Mouse (Mus musculus) right cerebral cortex, postnatal 25 days (tissue): Measurements from ENCODE around the gene Gm28374.

Source experiments
- DNase-seq: peaks from one replicate; pipeline ENCODE4 v3.0.0; 2022

Gm28374 gene

GRCm38 (mm10) chr19:6084478-6085248, 2.6 kb upstream of the Gm28374 start, which contains the start of the genes Zfpl1 and Cdca5:
Gene Zfpl1 (minus strand): TSS chr19:6084956.
Gene Cdca5 (plus strand): TSS chr19:6084983.
- peak; percentile 95 for DNase-seq

- DNase-seq = no peak
Observed at GRCm38 (mm10) chr19:6079983-6080480, 2.0 kb downstream of the Gm28374 start, which contains the start of gene Tmem262. Gene Tmem262 (plus strand): TSS chr19:6080033.

- peak; percentile 86 for DNase-seq
Observed at GRCm38 (mm10) chr19:6076564-6077393, 5.3 kb downstream of the Gm28374 start, which contains the start of gene Vps51. Gene Vps51 (minus strand): TSS chr19:6077231.

DNA sequence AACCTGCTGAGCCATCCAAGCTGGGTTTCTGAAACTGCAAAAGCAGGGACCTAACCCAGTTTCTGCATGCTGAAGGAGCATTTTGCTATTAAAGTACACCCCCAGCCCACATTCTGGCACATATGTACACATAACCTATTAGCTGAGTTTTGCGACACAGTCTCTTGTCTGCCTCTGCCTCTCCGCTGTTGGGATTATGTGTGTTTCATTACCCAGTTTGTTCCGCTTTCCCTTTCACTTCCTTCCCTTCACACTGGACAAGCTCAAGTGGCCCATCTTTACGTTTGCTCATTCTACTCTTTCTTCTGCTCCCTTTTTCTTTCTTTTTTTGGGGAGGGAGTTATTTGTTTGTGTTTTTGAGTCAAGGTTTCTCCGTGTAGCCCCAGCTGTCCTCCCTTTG, 8.2 kb downstream of the Gm28374 start:
- DNase-seq = no peak

DNA sequence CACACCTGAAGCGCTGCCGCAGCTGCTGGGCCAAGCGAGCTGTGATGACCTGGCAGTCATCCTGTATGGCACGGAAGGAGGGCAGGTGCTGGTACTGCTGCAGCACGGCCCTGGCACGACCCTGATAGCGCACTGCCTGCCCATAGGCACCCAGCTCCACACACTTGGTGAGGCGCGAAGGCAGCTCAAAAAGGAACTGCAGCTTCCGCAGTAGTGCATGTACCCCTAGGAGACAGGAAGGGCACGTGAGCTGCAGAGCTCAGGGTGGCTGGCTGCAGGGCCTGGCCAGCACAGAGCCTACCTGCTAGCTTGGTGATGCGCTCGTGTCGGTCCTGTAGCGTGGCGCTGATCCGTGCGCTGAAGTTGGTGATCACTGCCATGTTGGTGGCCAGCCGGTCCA, 10.8 kb downstream of the Gm28374 start:
- DNase-seq = no peak

- no peak for DNase-seq
Observed at GRCm38 (mm10) chr19:6070571-6071250, 11.3 kb downstream of the Gm28374 start.

- DNase-seq = no peak
Observed at GRCm38 (mm10) chr19:6069851-6070250, 12.2 kb downstream of the Gm28374 start.

GRCm38 (mm10) chr19:6068951-6069350, 13.1 kb downstream of the Gm28374 start:
- no peak for DNase-seq

- DNase-seq = peak; percentile 86
Observed at GRCm38 (mm10) chr19:6067724-6068415, 14.2 kb downstream of the Gm28374 start, which contains the start of gene Tm7sf2. Gene Tm7sf2 (minus strand): TSS chr19:6068373.

DNA sequence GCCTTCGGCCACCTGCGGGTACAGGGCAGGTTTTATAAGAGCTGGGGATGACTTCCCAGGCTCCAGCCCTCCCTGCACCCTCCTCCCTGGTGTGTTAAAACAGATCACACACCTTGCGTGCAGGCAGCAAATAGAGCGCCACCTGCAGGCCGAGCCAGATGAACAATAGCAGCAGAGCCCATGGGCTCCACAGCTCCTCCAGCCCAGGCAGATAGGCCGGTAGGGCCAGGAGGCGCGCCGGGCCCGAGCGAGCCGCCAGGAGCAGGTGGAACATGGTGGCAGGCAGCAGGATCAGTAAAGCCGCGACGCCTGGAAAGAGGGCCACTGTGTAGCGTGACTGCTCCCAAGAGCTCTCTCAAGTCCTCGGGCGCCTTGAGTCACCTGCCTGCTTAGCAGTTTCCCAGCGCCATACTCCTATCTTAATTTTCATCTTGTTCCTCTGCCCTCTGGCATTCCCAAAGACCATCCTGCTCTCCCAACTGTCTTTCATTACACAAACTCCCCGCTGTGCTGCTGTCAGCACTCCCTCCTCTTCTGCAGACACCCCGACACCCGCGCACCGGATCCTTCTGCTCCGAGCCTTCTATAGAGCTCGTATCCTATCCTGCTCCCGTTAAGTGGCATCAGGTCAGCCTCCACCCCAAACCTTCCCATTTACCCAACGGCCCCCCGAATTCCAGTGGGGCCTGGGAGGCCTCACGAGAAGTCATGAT, 14.9 kb downstream of the Gm28374 start:
- peak; percentile 80 for DNase-seq

- no peak for DNase-seq
Observed at GRCm38 (mm10) chr19:6066571-6066970, 15.5 kb downstream of the Gm28374 start.

DNA sequence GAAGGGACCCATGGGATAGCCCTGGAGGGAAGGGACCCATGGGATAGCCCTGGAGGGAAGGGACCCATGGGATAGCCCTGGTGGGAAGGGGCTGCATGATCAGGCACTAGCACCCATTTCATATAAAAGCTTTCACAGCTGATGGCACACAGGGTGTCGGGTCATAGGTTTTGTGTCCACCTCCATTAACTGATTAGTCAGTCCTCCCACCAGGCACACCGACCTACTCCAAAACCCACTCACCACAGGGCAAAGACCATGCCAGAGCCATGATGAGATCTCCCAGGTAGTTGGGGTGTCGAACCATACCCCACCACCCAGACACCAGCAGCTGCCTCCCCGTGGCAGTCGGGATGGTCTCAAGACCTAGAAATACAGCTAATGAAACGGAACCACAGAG, 19.0 kb downstream of the Gm28374 start:
- DNase-seq = no peak

- DNase-seq = no peak
Observed at GRCm38 (mm10) chr19:6062418-6062817, 19.6 kb downstream of the Gm28374 start.

GRCm38 (mm10) chr19:6061641-6062302, 20.3 kb downstream of the Gm28374 start:
- DNase-seq = peak; percentile 54

DNA sequence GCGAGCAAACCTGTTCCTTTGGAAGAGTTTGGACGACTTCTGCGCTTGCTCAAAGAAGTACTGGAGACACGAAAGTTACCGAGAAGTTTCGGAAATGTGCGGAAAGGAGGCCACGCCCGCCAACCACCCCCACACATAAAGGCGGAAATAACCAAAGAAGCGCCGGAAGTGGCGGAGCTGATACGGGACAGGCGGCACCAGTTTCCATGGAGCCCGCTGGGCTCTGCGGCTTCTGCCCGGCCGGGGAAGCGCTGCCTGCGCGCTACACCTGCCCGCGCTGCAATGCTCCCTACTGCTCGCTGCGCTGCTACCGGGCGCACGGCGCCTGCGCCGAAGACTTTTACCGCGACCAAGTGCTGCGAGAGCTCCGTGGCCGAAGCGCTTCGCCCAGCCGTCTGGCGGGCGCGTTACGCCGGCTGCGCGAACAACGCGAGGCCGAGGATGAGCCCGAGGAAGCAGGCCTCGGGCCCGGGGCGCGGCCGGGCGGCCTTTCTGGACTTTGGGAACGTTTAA, 21.0 kb downstream of the Gm28374 start, which contains the start of gene Znhit2:
Gene Znhit2 (plus strand): TSS at position 172 of the 513 bp plus-strand sequence.
- DNase-seq = peak; percentile 92

GRCm38 (mm10) chr19:6058966-6059365, 23.1 kb downstream of the Gm28374 start:
- no peak for DNase-seq

DNA sequence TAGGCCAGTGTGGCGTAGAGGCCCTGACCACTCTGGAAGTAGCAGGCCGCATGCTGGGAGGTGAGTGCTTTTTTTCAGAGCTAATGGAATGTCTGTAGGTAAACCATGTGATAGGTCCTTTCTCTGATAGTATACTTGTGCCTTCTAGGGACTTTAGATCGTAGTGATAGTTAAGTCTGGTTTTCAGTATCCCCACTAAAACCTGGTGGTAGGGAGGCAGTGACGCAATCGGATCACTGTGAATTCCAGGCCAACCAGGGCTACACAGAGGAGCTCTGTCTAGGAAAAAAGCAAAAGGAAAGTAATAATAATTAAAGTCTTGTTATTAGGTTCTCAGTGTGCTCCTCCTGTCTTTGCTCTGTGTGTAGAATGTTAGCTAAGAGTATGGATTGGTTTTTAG, 23.5 kb downstream of the Gm28374 start:
- no peak for DNase-seq

DNA sequence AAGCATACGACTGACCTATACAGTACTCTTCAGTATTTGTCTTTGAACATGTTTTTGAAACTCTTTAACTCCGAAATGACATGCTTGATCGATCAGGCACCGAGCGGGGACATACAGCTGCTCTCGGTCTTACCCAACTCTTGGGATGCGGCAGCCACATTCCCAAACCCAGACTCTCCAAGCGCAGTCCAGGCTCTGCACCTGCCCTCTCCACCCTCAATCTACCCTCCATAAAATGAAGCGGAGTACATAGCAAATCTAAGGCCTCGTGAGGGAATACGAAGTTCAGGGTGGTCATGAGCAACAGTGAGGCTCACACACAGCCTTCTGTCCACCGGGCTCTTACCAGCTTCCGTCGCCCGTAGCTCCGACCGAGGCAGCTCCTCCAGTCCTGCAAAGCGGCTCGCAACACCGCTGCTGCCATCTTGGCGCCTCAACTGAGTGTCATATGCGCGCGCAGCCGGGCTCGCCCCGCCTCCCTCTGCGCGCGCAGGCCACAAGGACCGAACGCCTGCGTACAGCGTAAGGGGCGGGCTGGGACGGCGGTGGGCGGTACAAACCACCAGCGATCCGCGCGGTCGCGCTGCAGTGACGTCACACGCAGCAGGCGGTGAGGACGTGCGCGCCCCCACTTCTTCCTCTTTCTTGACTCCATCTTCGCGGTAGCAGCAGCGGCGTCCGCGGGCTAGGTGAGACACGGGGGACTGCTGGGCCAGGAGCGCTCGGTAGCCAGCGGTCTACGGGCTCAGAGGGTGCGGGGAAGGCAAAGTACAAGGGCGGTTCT, 24.6 kb downstream of the Gm28374 start, which contains the start of the genes Mrpl49 and Fau:
Gene Mrpl49 (minus strand): TSS at position 473 of the 784 bp plus-strand sequence.
Gene Fau (plus strand): TSS at position 532 of the 784 bp plus-strand sequence.
- peak; percentile 99 for DNase-seq

GRCm38 (mm10) chr19:6056696-6057095, 25.4 kb downstream of the Gm28374 start:
- no peak for DNase-seq

DNA sequence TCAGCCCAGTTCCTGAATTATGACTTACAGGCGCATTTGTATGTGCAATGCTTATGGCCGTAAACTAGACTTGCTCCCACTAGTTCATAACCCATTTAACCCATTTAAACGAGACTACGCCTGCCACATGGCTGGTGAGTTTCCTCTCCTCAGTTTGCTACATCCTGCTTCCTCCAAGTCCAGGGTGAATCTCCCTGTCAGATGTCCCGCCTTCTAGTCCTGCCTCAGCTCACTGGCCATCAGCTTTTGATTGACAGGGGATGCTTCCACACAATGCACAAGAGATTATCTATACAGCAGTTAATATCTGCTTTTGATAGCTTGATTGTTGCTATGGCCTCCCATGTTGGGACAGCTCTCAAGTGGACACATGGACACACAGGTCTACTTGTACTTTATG, 27.8 kb downstream of the Gm28374 start:
- no peak for DNase-seq
